Mouse (Mus musculus) brain, embryonic 14.5 days (tissue): Measurements from ENCODE around the gene Dlx3.

ENCODE experiments used
- CTCF ChIP-seq: fragments of 200-500 bp; IDR thresholded peaks from 2 replicates; pipeline ENCODE4 v1.5.1; 2012; ENCODE audit warnings: inconsistent platforms, mild to moderate bottlenecking, moderate library complexity, borderline replicate concordance; ENCODE audit not compliant: insufficient read depth, insufficient read length; ENCODE audit errors: extremely low read depth
- POLR2A ChIP-seq: fragments of 200-500 bp; IDR thresholded peaks from 2 replicates; pipeline ENCODE4 v1.6.1; 2012; ENCODE audit warnings: mild to moderate bottlenecking, inconsistent platforms, borderline replicate concordance; ENCODE audit not compliant: poor library complexity, insufficient read depth, insufficient read length, severe bottlenecking; ENCODE audit errors: extremely low read depth

DNA sequence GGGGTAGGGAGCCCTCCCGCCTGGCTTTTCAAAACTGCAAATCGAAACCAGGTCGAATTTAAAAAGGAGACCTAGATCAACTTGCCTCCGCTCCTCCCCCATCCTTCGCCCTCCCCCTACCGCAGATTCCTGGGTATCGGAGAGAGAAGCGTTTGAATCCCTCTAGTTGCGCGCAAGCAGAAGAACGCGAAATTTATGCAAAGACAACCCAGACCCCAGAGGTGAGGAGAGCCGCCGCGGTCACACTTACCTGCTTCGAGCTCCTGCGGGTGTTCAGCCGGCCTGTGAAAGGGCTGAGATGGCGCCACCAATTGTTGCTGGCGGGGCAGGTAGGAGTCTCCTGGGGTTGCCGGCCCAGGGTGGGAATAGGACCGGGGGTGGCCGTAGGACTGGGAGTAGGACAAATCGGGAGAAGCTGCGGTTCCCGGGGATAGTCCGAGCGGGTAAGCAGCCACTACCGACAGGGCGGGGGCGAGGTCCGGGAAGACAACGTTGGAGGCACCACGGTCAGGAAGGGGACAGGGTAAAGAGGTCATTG, 25.1 kb downstream of the Dlx3 start:
- TF ChIP-seq POLR2A (no peak), CTCF (no peak)
